Comparison of ENCODE assay signal across 8 mouse cellular contexts in genomic region chr16:20240468-20241414, GRCm38 (mm10). TPM values are rescaled to one million over a fixed set of nuclear protein-coding genes. Genes with fewer than 3 reads are reported as not detected.
DNase-seq lines count a peak whose midpoint lies in the region; ATAC-seq and TF ChIP-seq lines count a peak whose summit lies in the region.

TSS of gene Map6d1 (minus strand) at chr16:20241358.

- H3K27me3 ChIP-seq in intestine, embryonic 16.5 days (replicated peaks; ENCODE audit: control insufficient read depth, insufficient read depth, low read length) = 0 out of 2 replicates have a peak, but pooled peaks cover 3% of the 10 kb centered on the region
- peaks cover 9% of the 10 kb centered on the region for H3K27me3 ChIP-seq in liver, adult 2 months (ENCODE audit: control insufficient read depth, insufficient read depth, low read length)
- peaks cover 9% of the 10 kb centered on the region for H3K27me3 ChIP-seq in myocyte (ENCODE audit: control insufficient read depth, insufficient read depth, insufficient read length)

- no peak for TF ChIP-seq CTCF in liver, adult 2 months (IDR thresholded peaks at IDR 0.05; ENCODE audit: low read depth, low read length)

- H3K36me3 ChIP-seq in intestine, embryonic 16.5 days (ENCODE audit: control insufficient read depth, insufficient read depth, low read length) = no peaks in the 10 kb centered on the region
- H3K36me3 ChIP-seq in liver, adult 2 months (ENCODE audit: control insufficient read depth, insufficient read depth, low read length) = no peaks in the 10 kb centered on the region
- H3K36me3 ChIP-seq in myocyte (ENCODE audit: control insufficient read depth, insufficient read depth) = no peaks in the 10 kb centered on the region

- peak within 1 kb of the TSS; percentile 62 for H3ac ChIP-seq in myocyte (ENCODE audit: control insufficient read depth, insufficient read length)

- ATAC-seq in common myeloid progenitor, adult 5-6 weeks (replicated peaks; ENCODE audit: low read depth, poor library complexity, severe bottlenecking) = peak; percentile 31
- ATAC-seq in intestine, embryonic 16.5 days = peak; percentile 75

- no peaks in the 10 kb centered on the region for H3K9me3 ChIP-seq in intestine, embryonic 16.5 days (ENCODE audit: control insufficient read depth, low read length)

- H3K9ac ChIP-seq in intestine, embryonic 16.5 days (ENCODE audit: low read depth, low read length) = peak within 1 kb of the TSS; percentile 69
- H3K9ac ChIP-seq in liver, adult 2 months (ENCODE audit: low read depth, low read length) = peak within 1 kb of the TSS; percentile 45

- DNase-seq in left cerebral cortex, adult 18-20 months (ENCODE audit: low spot score in 2 of 2) = peak; percentile 64 to 72
- no peak for DNase-seq in left cerebral cortex, adult 11 months (ENCODE audit: low spot score)
- peak; percentile 21 for DNase-seq in gastrocnemius, postnatal 25 days
- DNase-seq in liver, adult 2 months (ENCODE audit: extremely low read depth, low read depth, low spot score) = no peak
- DNase-seq in testis, postnatal 14 days (ENCODE audit: low spot score) = peak; percentile 56

- H3K4me2 ChIP-seq in intestine, embryonic 16.5 days (ENCODE audit: low read depth, low read length) = peak within 1 kb of the TSS; percentile 98
- H3K4me2 ChIP-seq in myocyte (ENCODE audit: low read depth) = peak within 1 kb of the TSS; percentile 78

- under 1% methylated on average over 90 of the region's 90 CpGs for WGBS in intestine, embryonic 16.5 days
- WGBS in liver, adult 2 months = 2% methylated on average over 90 of the region's 90 CpGs

- no peaks in the 10 kb centered on the region for H3K79me2 ChIP-seq in liver, adult 2 months (ENCODE audit: control insufficient read depth, insufficient read depth, low read length)
- H3K79me2 ChIP-seq in myocyte (ENCODE audit: control insufficient read depth, insufficient read depth) = no peaks in the 10 kb centered on the region

- no peak within 1 kb of the TSS for H3K27ac ChIP-seq in intestine, embryonic 16.5 days (ENCODE audit: low read length)
- no peak within 1 kb of the TSS for H3K27ac ChIP-seq in liver, adult 2 months (replicated peaks; ENCODE audit: insufficient read depth, low read depth, low read length)

- TF ChIP-seq POLR2A in liver, adult 2 months (IDR thresholded peaks at IDR 0.05; ENCODE audit: extremely low read depth, insufficient read depth, low read length) = no peak
- peak; percentile 63 for TF ChIP-seq POLR2A in myocyte (IDR thresholded peaks at IDR 0.05; ENCODE audit: insufficient read length, low read depth)

- H3K4me3 ChIP-seq in intestine, embryonic 16.5 days (ENCODE audit: low read length) = peak within 1 kb of the TSS; percentile 73
- peak within 1 kb of the TSS; percentile 62; the same call in 1 of the 2 replicates for H3K4me3 ChIP-seq in liver, adult 2 months (ENCODE audit: insufficient read depth, low read depth, low read length)
- peak within 1 kb of the TSS; percentile 22 for H3K4me3 ChIP-seq in myocyte

- H3K4me1 ChIP-seq in intestine, embryonic 16.5 days (ENCODE audit: control insufficient read depth, insufficient read depth, low read length) = no peaks in the 10 kb centered on the region
- H3K4me1 ChIP-seq in liver, adult 2 months (ENCODE audit: control insufficient read depth, insufficient read depth, low read length) = peaks cover 3% of the 10 kb centered on the region

TF ChIP-seq in myocyte, 11 proteins besides CTCF, POLR2A, EP300 and RAD21:
- TF ChIP-seq USF1 (IDR thresholded peaks at IDR 0.05; ENCODE audit: low read depth) = no peak
- TF ChIP-seq MYOD1 (IDR thresholded peaks at IDR 0.05; ENCODE audit: control insufficient read depth in 1 of 3, insufficient read length in 2 of 3, low read depth in 2 of 3) = peak in 1 of 3 experiments; percentile 25

RNA-seq across cellular contexts. Expression of gene Map6d1, which starts in this region (rescaled TPM):
- total RNA-seq in left cerebral cortex, adult 18-20 months (2021) = 10 to 100 TPM; 34.4 to 39.4 TPM
- not detected in 2 replicates for total RNA-seq in common myeloid progenitor, adult 5-6 weeks (2017)
- total RNA-seq in gastrocnemius, postnatal 25 days (2021) = under 1 TPM; 0.48 to 0.56 TPM
- polyA plus RNA-seq in intestine, embryonic 16.5 days (2015; fragmentation: Nextera tagmentation; extraction: Ambion mirVana) = 0.31 and 0.38 TPM in 2 replicates
- not detected in 2 replicates for total RNA-seq in liver, adult 2 months (2014; rRNA removed)
- not detected in 2 replicates for polyA plus RNA-seq in liver, adult 2 months (2012; rRNA removed)
- polyA plus RNA-seq in myocyte (2012; fragmentation: generic; extraction: Trizol) = 0.28 TPM

Comparison
In these comparisons a context has a peak if more than half of its experiments do, and no peak if none do; other contexts are left out.
1. RNA of gene Map6d1 (total RNA-seq): 34.4 to 39.4 TPM in left cerebral cortex, adult 18-20 months; 0.48 to 0.56 TPM in gastrocnemius, postnatal 25 days, not detected in common myeloid progenitor, adult 5-6 weeks and not detected in liver, adult 2 months; every median in the first group is over 10 times any median in the second.
2. DNase-seq: peak in left cerebral cortex, adult 18-20 months (2 of 2) and testis, postnatal 14 days (single experiment); none in left cerebral cortex, adult 11 months (single experiment) and liver, adult 2 months (single experiment).
3. Peak in ATAC-seq in common myeloid progenitor, adult 5-6 weeks; RNA of the gene not detected or under 1 TPM.
4. Peak in DNase-seq in gastrocnemius, postnatal 25 days; RNA of the gene not detected or under 1 TPM.
5. Peak in ATAC-seq, H3K4me3 ChIP-seq, H3K9ac ChIP-seq and H3K4me2 ChIP-seq in intestine, embryonic 16.5 days; RNA of the gene not detected or under 1 TPM.
6. H3K4me3 ChIP-seq: peak in every context shown above with its lines; median percentile 73 in intestine, embryonic 16.5 days; 62 in liver, adult 2 months; 22 in myocyte.